Mouse (Mus musculus): ENCODE measurements at regions not wholly inside any gene's neighbourhood (a gene's known extent, or its start where the extent isn't known, plus 50 kb on each side); places are given as distances from the start of the nearest gene placed in this dataset.

- H3K4me3 ChIP-seq (replicated peaks), result no peak overlapping the region
- no peaks in the 10 kb centered on the region for H3K9me3 ChIP-seq (replicated peaks)
- WGBS, result 82% methylated on average over 13 of the region's 13 CpGs
- no peak overlapping the region for H3K27ac ChIP-seq (replicated peaks)
- H3K4me2 ChIP-seq, result no peak overlapping the region
- no peak for ATAC-seq (ENCODE audit: low FRiP score)
- no peaks in the 10 kb centered on the region for H3K36me3 ChIP-seq
- H3K9ac ChIP-seq (replicated peaks), result no peak overlapping the region
- H3K27me3 ChIP-seq (replicated peaks), result no peaks in the 10 kb centered on the region
- no peaks in the 10 kb centered on the region for H3K4me1 ChIP-seq
Measured at GRCm38 (mm10) chr1:185587671-185588347, 133.2 kb downstream of the Slc30a10 start.

- Histone ChIP-seq H3K4me2 (no peak overlapping the region), H3K27me3 (replicated peaks) (no peaks in the 10 kb centered on the region), H3K4me1 (no peaks in the 10 kb centered on the region), H3K27ac (replicated peaks) (no peak overlapping the region), H3K9me3 (replicated peaks) (no peaks in the 10 kb centered on the region), H3K9ac (replicated peaks) (no peak overlapping the region), H3K4me3 (replicated peaks) (no peak overlapping the region), H3K36me3 (no peaks in the 10 kb centered on the region)
- WGBS, result 92% methylated on average over 4 of the region's 4 CpGs
- ATAC-seq (ENCODE audit: low FRiP score), result no peak
Measured at GRCm38 (mm10) chr1:185588348-185588719, 133.7 kb downstream of the Slc30a10 start.

GRCm38 (mm10) chr1:185596815-185597214 lies 142.2 kb downstream of the Slc30a10 start:
- 77% methylated on average over 5 of the region's 5 CpGs for WGBS
- no peak for ATAC-seq (ENCODE audit: low FRiP score)
- H3K4me1 ChIP-seq, result no peaks in the 10 kb centered on the region
- H3K27me3 ChIP-seq (replicated peaks), result no peaks in the 10 kb centered on the region
- no peak overlapping the region for H3K4me3 ChIP-seq (replicated peaks)
- no peaks in the 10 kb centered on the region for H3K9me3 ChIP-seq (replicated peaks)
- H3K27ac ChIP-seq (replicated peaks), result no peak overlapping the region
- H3K9ac ChIP-seq (replicated peaks), result no peak overlapping the region
- H3K36me3 ChIP-seq, result no peaks in the 10 kb centered on the region
- no peak overlapping the region for H3K4me2 ChIP-seq

GRCm38 (mm10) chr1:185598514-185598913 lies 143.9 kb downstream of the Slc30a10 start:
- no peak for ATAC-seq (ENCODE audit: low FRiP score)
- H3K4me3 ChIP-seq (replicated peaks), result no peak overlapping the region
- no peaks in the 10 kb centered on the region for H3K27me3 ChIP-seq (replicated peaks)
- no peak overlapping the region for H3K9ac ChIP-seq (replicated peaks)
- 80% methylated on average over 7 of the region's 7 CpGs for WGBS
- H3K4me1 ChIP-seq, result no peaks in the 10 kb centered on the region
- no peak overlapping the region for H3K27ac ChIP-seq (replicated peaks)
- no peaks in the 10 kb centered on the region for H3K36me3 ChIP-seq
- H3K4me2 ChIP-seq, result no peak overlapping the region
- no peaks in the 10 kb centered on the region for H3K9me3 ChIP-seq (replicated peaks)

- no peaks in the 10 kb centered on the region for H3K4me1 ChIP-seq
- H3K27me3 ChIP-seq (replicated peaks), result no peaks in the 10 kb centered on the region
- H3K9me3 ChIP-seq (replicated peaks), result no peaks in the 10 kb centered on the region
- no peak overlapping the region for H3K4me2 ChIP-seq
- no peak overlapping the region for H3K4me3 ChIP-seq (replicated peaks)
- no peak for ATAC-seq (ENCODE audit: low FRiP score)
- H3K9ac ChIP-seq (replicated peaks), result no peak overlapping the region
- no peaks in the 10 kb centered on the region for H3K36me3 ChIP-seq
- WGBS, result 81% methylated on average over 1 of the region's 1 CpGs
- no peak overlapping the region for H3K27ac ChIP-seq (replicated peaks)
Measured at GRCm38 (mm10) chr1:185601166-185601565, 146.5 kb downstream of the Slc30a10 start.

- no peak for ATAC-seq (ENCODE audit: low FRiP score)
- WGBS, result 88% methylated on average over 4 of the region's 4 CpGs
- no peak overlapping the region for H3K4me3 ChIP-seq (replicated peaks)
Measured at GRCm38 (mm10) chr1:185605996-185606395, 151.3 kb downstream of the Slc30a10 start.

GRCm38 (mm10) chr1:185607611-185608010 lies 153.0 kb downstream of the Slc30a10 start:
- Histone ChIP-seq H3K4me3 (replicated peaks) (no peak overlapping the region), H3K27ac (replicated peaks) (no peak overlapping the region), H3K36me3 (no peaks in the 10 kb centered on the region), H3K27me3 (replicated peaks) (no peaks in the 10 kb centered on the region), H3K4me1 (no peaks in the 10 kb centered on the region), H3K9ac (replicated peaks) (no peak overlapping the region), H3K4me2 (no peak overlapping the region), H3K9me3 (replicated peaks) (no peaks in the 10 kb centered on the region)
- 85% methylated on average over 5 of the region's 5 CpGs for WGBS
- no peak for ATAC-seq (ENCODE audit: low FRiP score)

More at GRCm38 (mm10) chr1:185605996-185606395, 151.3 kb downstream of the Slc30a10 start:
- no peaks in the 10 kb centered on the region for H3K4me1 ChIP-seq
- no peaks in the 10 kb centered on the region for H3K9me3 ChIP-seq (replicated peaks)
- no peaks in the 10 kb centered on the region for H3K36me3 ChIP-seq
- no peaks in the 10 kb centered on the region for H3K27me3 ChIP-seq (replicated peaks)
- no peak overlapping the region for H3K9ac ChIP-seq (replicated peaks)
- H3K27ac ChIP-seq (replicated peaks), result no peak overlapping the region
- no peak overlapping the region for H3K4me2 ChIP-seq

- H3K4me1 ChIP-seq, result no peaks in the 10 kb centered on the region
- no peak overlapping the region for H3K9ac ChIP-seq (replicated peaks)
- H3K4me2 ChIP-seq, result no peak overlapping the region
- WGBS, result 91% methylated on average over 3 of the region's 3 CpGs
- H3K36me3 ChIP-seq, result no peaks in the 10 kb centered on the region
- H3K4me3 ChIP-seq (replicated peaks), result no peak overlapping the region
- ATAC-seq (ENCODE audit: low FRiP score), result no peak
- no peaks in the 10 kb centered on the region for H3K27me3 ChIP-seq (replicated peaks)
- H3K9me3 ChIP-seq (replicated peaks), result no peaks in the 10 kb centered on the region
- no peak overlapping the region for H3K27ac ChIP-seq (replicated peaks)
Measured at GRCm38 (mm10) chr1:185608440-185608839, 153.8 kb downstream of the Slc30a10 start.

- Histone ChIP-seq H3K36me3 (no peaks in the 10 kb centered on the region), H3K27me3 (replicated peaks) (no peaks in the 10 kb centered on the region), H3K4me3 (replicated peaks) (no peak overlapping the region), H3K27ac (replicated peaks) (no peak overlapping the region), H3K9ac (replicated peaks) (no peak overlapping the region), H3K4me2 (no peak overlapping the region), H3K9me3 (replicated peaks) (no peaks in the 10 kb centered on the region), H3K4me1 (no peaks in the 10 kb centered on the region)
- WGBS, result 66% methylated on average over 3 of the region's 3 CpGs
- no peak for ATAC-seq (ENCODE audit: low FRiP score)
Measured at GRCm38 (mm10) chr1:185610586-185610985, 155.9 kb downstream of the Slc30a10 start.

GRCm38 (mm10) chr1:185615819-185616429 lies 161.3 kb downstream of the Slc30a10 start:
- H3K4me3 ChIP-seq (replicated peaks), result no peak overlapping the region
- H3K4me1 ChIP-seq, result no peaks in the 10 kb centered on the region
- H3K36me3 ChIP-seq, result no peaks in the 10 kb centered on the region
- no peak for ATAC-seq (ENCODE audit: low FRiP score)
- H3K27ac ChIP-seq (replicated peaks), result no peak overlapping the region
- WGBS, result 23% methylated on average over 10 of the region's 10 CpGs
- no peak overlapping the region for H3K4me2 ChIP-seq
- H3K27me3 ChIP-seq (replicated peaks), result no peaks in the 10 kb centered on the region
- H3K9me3 ChIP-seq (replicated peaks), result no peaks in the 10 kb centered on the region
- no peak overlapping the region for H3K9ac ChIP-seq (replicated peaks)

- ATAC-seq (ENCODE audit: low FRiP score), result no peak
Measured at GRCm38 (mm10) chr1:185617691-185618090, 163.0 kb downstream of the Slc30a10 start.

GRCm38 (mm10) chr1:185619011-185619410 lies 164.4 kb downstream of the Slc30a10 start:
- no peak for ATAC-seq (ENCODE audit: low FRiP score)

More at GRCm38 (mm10) chr1:185617691-185618090, 163.0 kb downstream of the Slc30a10 start:
- no peaks in the 10 kb centered on the region for H3K9me3 ChIP-seq (replicated peaks)
- H3K4me1 ChIP-seq, result no peaks in the 10 kb centered on the region
- no peaks in the 10 kb centered on the region for H3K36me3 ChIP-seq
- 73% methylated on average over 4 of the region's 4 CpGs for WGBS
- H3K9ac ChIP-seq (replicated peaks), result no peak overlapping the region
- H3K4me3 ChIP-seq (replicated peaks), result no peak overlapping the region
- H3K27ac ChIP-seq (replicated peaks), result no peak overlapping the region
- H3K27me3 ChIP-seq (replicated peaks), result no peaks in the 10 kb centered on the region
- H3K4me2 ChIP-seq, result no peak overlapping the region

More at GRCm38 (mm10) chr1:185619011-185619410, 164.4 kb downstream of the Slc30a10 start:
- H3K27me3 ChIP-seq (replicated peaks), result no peaks in the 10 kb centered on the region
- 66% methylated on average over 9 of the region's 9 CpGs for WGBS
- no peaks in the 10 kb centered on the region for H3K4me1 ChIP-seq
- no peak overlapping the region for H3K4me3 ChIP-seq (replicated peaks)
- no peak overlapping the region for H3K27ac ChIP-seq (replicated peaks)
- no peaks in the 10 kb centered on the region for H3K36me3 ChIP-seq
- H3K9me3 ChIP-seq (replicated peaks), result no peaks in the 10 kb centered on the region
- no peak overlapping the region for H3K4me2 ChIP-seq
- no peak overlapping the region for H3K9ac ChIP-seq (replicated peaks)

Data from neural tube, embryonic 15.5 days (tissue).